Mouse (Mus musculus) gastrocnemius, postnatal 10 days (tissue): ENCODE measurements around the gene Zfp524. TPM values are rescaled to one million over a fixed set of nuclear protein-coding genes. Genes with fewer than 3 reads are reported as not detected.
A peak's percentile ranks its signal among the peaks of the same experiment; 100 is the strongest.

ENCODE experiments used
- DNase-seq: peaks from one replicate; pipeline ENCODE4 v3.0.0; 2021; ENCODE audit warnings: mixed read lengths
- total RNA-seq, 2 experiments: library from RNA; stranded (reverse); gene quantifications; 2 replicates each; pipeline ENCODE4 v1.2.3; 2021

The Zfp524 gene
- total RNA-seq, 2 experiments from 2014 or later = 6.9 to 8.0 TPM

- DNase-seq = peak; percentile 76
Observed at GRCm38 (mm10) chr7:5051193-5052192, 37.3 kb downstream of the Zfp524 start, which contains the start of gene Zfp580. Gene Zfp580, plus strand, starts transcription at chr7:5051538.

DNA sequence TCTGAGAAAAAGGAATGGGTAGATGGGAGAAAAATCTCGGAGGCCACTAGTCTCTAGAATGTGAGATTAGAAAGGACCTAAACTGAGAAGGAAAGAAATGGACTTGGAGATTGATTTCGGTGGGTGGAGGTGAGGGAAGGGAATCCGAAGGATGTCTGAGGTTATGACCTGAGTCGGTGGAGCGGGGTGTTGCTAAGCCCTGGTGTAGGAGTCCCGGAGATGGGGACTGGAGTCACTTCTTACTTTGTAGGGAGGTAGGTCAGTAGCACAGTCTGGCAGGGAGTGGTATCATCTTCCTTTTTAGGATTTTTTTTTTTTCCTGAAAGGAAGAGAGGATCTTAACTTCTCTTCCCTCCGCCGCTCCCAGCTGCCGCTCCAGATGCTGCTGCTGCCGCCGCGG is 38.2 kb downstream of the Zfp524 start:
- no peak for DNase-seq

DNA sequence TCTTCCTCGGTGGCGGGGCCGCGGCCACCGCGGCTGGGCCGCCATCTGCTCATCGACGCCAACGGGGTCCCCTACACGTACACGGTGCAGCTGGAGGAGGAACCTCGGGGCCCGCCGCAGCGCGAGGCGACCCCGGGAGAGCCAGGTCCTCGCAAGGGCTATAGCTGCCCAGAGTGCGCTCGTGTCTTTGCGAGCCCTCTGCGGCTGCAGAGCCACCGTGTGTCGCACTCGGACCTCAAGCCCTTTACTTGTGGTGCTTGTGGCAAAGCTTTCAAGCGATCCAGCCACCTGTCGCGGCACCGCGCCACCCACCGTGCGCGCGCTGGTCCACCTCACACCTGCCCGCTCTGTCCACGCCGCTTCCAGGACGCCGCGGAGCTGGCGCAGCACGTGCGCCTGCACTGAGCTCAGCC is 38.7 kb downstream of the Zfp524 start:
- no peak for DNase-seq

- no peak for DNase-seq
Observed at GRCm38 (mm10) chr7:5053456-5054179, 39.4 kb downstream of the Zfp524 start.

DNA sequence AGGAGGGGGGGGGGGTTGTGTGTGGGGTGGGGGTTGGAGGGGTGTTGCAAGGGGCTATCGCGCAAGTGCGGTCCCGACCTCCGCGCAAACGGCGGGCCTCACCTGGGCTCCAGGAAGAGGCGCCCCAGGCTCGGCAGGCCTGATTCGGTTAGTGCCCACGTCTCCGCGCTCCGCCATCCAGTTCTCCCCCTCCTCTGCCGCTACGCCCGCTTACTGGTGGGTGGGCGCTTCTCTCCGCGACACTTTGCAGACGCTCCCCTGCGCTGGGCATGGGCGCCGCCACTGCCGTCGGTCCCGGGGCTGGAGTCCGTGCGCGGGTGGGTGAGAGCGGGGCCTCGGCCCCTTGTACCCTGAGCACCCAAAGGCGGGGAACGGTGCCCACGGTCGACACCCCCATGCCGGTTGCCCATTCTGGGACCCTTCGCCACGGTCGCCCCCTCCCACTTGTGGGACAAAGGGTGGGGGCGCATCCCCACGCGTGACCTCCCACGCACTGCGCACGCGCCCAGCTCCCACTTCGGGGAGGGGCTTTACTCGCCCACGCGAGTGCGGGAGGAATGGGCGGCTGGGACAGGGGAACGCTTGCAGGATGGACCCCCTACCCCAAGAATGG is 42.5 kb downstream of the Zfp524 start:
- DNase-seq = peak; percentile 15

DNA sequence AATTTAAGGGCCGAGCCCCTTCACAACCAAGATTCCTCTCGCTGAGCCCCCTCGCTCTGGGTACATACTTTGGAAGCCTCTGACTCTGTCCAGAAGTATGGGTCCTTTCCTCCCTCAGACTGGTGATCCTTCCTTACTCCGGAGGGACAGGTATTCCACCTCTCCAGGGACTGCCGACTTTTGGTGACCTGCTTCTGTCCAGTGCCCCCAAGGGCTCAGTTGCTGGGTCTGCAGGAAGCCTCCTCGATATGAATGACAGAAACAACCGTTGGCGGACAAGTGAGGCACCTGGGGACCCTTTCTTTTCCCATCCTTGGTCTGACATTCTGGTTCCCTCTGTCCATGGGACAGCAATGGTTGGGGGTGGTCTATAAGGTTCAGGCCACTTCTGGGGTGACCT is 43.2 kb downstream of the Zfp524 start:
- no peak for DNase-seq

DNA sequence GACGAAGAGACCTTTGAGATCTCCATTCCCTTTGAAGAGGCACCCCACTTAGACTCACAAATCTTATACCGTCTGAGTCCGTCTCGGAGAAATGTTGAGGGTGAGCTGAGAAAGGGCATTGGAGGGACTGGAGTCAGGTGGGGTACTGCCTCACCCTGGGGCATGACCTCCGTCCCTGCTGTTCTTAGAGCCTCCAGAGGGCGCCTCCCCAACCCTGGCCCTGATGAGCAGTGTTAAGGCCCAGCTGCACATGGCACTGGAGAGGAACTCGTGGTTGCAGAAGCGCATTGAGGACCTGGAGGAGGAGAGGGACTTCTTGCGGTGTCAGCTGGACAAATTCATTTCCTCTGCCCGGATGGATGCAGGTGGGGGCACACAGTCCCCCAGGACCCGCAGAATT is 43.6 kb downstream of the Zfp524 start:
- DNase-seq = no peak

GRCm38 (mm10) chr7:5058631-5059030 is 44.4 kb downstream of the Zfp524 start:
- DNase-seq = no peak

- no peak for DNase-seq
Observed at GRCm38 (mm10) chr7:5059421-5059820, 45.2 kb downstream of the Zfp524 start.

- DNase-seq = peak; percentile 75
Observed at GRCm38 (mm10) chr7:5060239-5060731, 46.1 kb downstream of the Zfp524 start.

DNA sequence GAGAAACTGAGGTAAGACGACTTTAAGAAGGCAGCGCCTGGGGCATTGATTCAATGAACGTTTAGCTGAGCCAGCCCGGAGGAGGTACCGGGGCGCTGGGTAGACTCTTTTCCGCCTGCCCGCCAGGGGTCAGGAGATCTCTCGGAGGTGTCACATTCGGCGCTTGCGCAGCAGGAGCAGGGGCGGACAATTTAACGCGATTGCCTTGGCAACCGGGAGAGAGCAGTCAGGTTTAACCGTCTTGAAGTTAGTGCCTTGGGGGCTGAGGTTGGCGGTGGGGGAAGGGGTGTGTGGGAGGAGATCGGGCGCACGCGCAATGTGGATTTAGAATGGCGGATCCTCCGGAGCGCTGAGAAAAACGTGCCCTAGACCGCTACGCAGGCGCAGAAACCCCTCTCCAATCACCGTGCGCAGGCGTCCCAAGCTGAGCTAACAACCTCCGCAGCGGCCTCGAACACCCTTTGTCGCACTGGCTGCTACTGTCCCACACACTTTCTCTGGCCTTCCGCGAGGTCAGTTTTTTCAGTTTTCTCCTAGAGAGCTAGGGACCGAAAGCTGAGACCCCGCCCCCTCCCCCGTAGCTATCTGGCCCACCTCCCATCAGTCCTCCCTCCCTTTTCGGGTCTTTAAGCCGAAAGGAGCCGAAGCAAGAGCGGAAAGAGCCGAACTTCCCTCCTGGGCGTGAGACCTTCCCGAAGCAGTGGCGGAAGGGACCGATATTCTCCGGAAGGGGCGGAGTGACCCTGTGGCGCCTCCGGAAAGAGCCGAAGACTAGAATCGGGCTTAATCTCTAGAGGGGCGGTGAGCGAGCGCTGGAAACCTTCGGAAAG is 46.9 kb downstream of the Zfp524 start:
- peak; percentile 99 for DNase-seq

DNA sequence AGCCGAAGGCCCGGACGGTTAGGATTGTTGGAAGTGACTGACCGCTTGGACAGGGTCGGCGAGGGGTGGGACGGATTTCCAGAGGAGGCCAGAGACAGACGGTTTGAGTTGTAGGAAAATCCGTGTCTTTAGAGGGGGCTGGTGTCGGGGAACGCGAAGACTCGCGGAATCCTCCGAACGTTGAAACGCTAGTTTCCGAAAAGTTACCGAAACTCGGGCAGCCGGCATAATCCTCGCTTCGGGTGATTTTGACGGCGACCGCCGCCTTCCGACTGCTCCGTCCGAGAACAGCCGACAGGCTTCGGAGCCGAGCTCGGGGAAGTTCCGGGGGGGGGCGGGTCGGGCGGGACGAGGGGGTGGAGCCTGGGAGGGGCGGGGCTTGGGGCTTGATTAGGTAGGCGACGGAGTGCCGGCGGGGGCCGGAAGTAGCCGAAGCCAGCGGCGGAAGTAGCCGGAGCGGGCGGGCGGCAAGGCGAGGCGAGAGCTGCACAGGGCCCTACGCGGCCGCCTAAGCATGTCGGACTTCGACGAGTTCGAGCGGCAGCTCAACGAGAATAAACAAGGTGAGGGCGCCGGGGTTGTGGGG is 47.7 kb downstream of the Zfp524 start, which contains the start of gene U2af2:
U2af2 (plus strand) TSS at position 370 of the 586 bp plus-strand sequence.
- DNase-seq = peak; percentile 98

DNA sequence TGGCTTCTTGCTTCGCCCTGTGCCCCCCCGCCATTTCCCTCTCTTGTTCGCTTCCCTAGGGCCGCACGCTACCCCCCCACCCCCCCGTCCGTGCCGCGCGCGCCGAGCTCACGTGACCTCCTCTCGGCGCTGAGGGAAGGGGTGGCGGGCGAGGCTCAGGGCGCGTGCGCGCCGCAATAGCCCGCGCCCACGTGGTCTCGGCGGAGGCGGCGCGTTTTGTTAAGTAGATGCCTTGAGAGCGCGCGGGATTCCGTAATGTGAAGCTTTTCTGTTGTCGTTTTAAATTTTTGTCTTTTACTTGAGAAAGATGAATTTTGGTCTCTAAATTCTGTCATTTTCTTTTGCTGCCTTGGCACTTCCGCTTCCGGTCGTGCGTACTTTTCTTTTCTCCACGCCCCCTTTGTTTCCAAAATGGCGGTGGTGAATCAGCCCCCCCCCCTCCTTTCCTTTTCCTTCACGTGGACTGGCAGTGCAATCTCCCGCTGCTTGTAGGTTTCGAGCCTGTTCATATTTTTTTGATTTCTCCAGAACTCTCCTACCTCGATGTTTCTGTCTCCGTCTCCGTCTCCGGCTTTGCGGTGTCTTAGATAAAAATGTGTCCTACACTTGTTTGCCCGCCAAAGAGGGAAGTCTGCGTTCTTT is 48.3 kb downstream of the Zfp524 start:
- no peak for DNase-seq

DNA sequence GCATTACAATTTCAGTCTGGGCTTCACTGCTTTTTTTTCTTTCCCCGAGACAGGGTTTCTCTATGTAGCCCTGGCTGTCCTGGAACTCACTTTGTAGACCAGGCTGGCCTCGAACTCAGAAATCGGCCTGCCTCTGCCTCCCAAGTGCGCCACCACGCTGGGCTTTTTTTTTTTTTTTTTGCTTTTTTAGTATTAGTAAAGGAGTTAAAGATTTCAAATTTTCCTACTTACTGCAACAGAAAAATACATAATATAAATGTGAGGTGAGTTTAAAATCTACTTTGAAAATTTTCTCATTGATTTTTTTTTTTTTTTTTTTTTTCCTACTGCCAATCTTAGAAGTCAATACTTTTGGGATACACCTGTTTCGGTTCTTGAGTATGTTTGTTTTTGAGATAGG is 50.7 kb downstream of the Zfp524 start:
- DNase-seq = no peak

Other genes with a start within 250 kb of the Zfp524 start
- not detected for gene Fam71e2, start 243.1 kb upstream of the Zfp524 start, total RNA-seq
- under 1 TPM; 0.20 to 0.31 TPM for gene Il11, start 231.6 kb upstream of the Zfp524 start, total RNA-seq
- not detected for gene Tmem190, start 231.5 kb upstream of the Zfp524 start, total RNA-seq
- gene Tmem238, start 224.8 kb upstream of the Zfp524 start, total RNA-seq = 1 to 10 TPM; 3.5 to 6.3 TPM
- 100 to 1,000 TPM; 796 to 873 TPM for gene Rpl28, start 221.5 kb upstream of the Zfp524 start, total RNA-seq
- gene Ube2s, start 201.8 kb upstream of the Zfp524 start, total RNA-seq = 100 to 1,000 TPM in 1 of 2 experiments, 10 to 100 TPM in 1; 91.1 to 107 TPM
- under 1 TPM; 0.12 to 0.18 TPM for gene Shisa7, start 169.7 kb upstream of the Zfp524 start, total RNA-seq
- 1 to 10 TPM; 1.9 to 4.3 TPM for gene Isoc2b, start 144.2 kb upstream of the Zfp524 start, total RNA-seq
- 10 to 100 TPM; 13.3 to 14.3 TPM for gene Isoc2a, start 137.3 kb upstream of the Zfp524 start, total RNA-seq
- gene Gm36210, start 107.9 kb upstream of the Zfp524 start, total RNA-seq = under 1 TPM in 1 of 2 experiments, not detected in 1; 0.19 TPM
- 10 to 100 TPM in 1 of 2 experiments, 1 to 10 TPM in 1; 9.9 to 10.5 TPM for gene Zfp628, start 99.2 kb upstream of the Zfp524 start, total RNA-seq
- 1 to 10 TPM; 1.9 to 4.4 TPM for gene Nat14, start 92.4 kb upstream of the Zfp524 start, total RNA-seq
- 10 to 100 TPM; 43.3 to 55.0 TPM for gene Ssc5d, start 88.6 kb upstream of the Zfp524 start, total RNA-seq
- gene Sbk2, start 50.0 kb upstream of the Zfp524 start, total RNA-seq = 10 to 100 TPM; 31.0 to 46.5 TPM
- under 1 TPM in 1 of 2 experiments, not detected in 1; 0.28 TPM for gene Sbk3, start 43.2 kb upstream of the Zfp524 start, total RNA-seq
- gene Zfp579, start 18.3 kb upstream of the Zfp524 start, total RNA-seq = 10 to 100 TPM; 15.2 to 18.2 TPM
- gene Fiz1, start 282 bp downstream of the Zfp524 start, total RNA-seq = 10 to 100 TPM; 16.4 to 20.0 TPM
- gene Gm44973, start 1.1 kb downstream of the Zfp524 start, total RNA-seq = not detected
- 10 to 100 TPM; 16.8 to 21.0 TPM for gene Zfp865, start 6.0 kb downstream of the Zfp524 start, total RNA-seq
- gene Ccdc106, start 6.1 kb downstream of the Zfp524 start, total RNA-seq = 1 to 10 TPM in 1 of 2 experiments, under 1 TPM in 1; 0.35 to 1.4 TPM
- under 1 TPM in 1 of 2 experiments, not detected in 1; 0.49 TPM for gene 4632433K11Rik, start 19.7 kb downstream of the Zfp524 start, total RNA-seq
- gene Zfp784, start 24.0 kb downstream of the Zfp524 start, total RNA-seq = 1 to 10 TPM; 4.9 to 6.0 TPM
- gene Zfp580, start 37.1 kb downstream of the Zfp524 start, total RNA-seq = 1 to 10 TPM; 7.3 to 10.0 TPM
- gene U2af2, start 47.7 kb downstream of the Zfp524 start, total RNA-seq = 10 to 100 TPM; 70.2 to 94.0 TPM
- 100 to 1,000 TPM in 1 of 2 experiments, 10 to 100 TPM in 1; 96.7 to 110 TPM for gene Epn1, start 65.8 kb downstream of the Zfp524 start, total RNA-seq
- gene Rfpl4, start 102.5 kb downstream of the Zfp524 start, total RNA-seq = not detected
- gene Rasl2-9, start 111.5 kb downstream of the Zfp524 start, total RNA-seq = 1 to 10 TPM; 2.4 to 2.6 TPM
- gene Vmn1r55, start 135.3 kb downstream of the Zfp524 start, total RNA-seq = not detected
- gene Vmn1r56, start 182.3 kb downstream of the Zfp524 start, total RNA-seq = not detected
- gene Vmn1r57, start 204.1 kb downstream of the Zfp524 start, total RNA-seq = not detected